Mouse (Mus musculus) midbrain, embryonic 10.5 days (tissue): ENCODE results near the gene Gm32802. TPM values are rescaled to one million over a fixed set of nuclear protein-coding genes. Genes with fewer than 3 reads are reported as not detected.
"Not testable (repeated sequence)": the region's sequence is repeated elsewhere in the genome, so short reads cannot be mapped to it uniquely, and the experiment has no call there.

Experiments used
- DNase-seq: peaks from one replicate; pipeline ENCODE4 v3.0.0-alpha.2; 2017; ENCODE audit warnings: low spot score
- H3K27ac ChIP-seq: fragments of 300-500 bp; sonication (generic); replicated peaks from 2 replicates; pipeline ENCODE4 v1.5.1; 2016; ENCODE audit warnings: mild to moderate bottlenecking
- H3K27me3 ChIP-seq: fragments of 300-500 bp; sonication (generic); 2 replicates; pipeline ENCODE4 v1.6.1; 2016; ENCODE audit warnings: low read depth, mild to moderate bottlenecking; ENCODE audit not compliant: poor library complexity, severe bottlenecking
- H3K36me3 ChIP-seq: fragments of 300-500 bp; sonication (generic); 2 replicates; pipeline ENCODE4 v1.6.1; 2016; ENCODE audit warnings: mild to moderate bottlenecking, moderate library complexity
- H3K4me1 ChIP-seq: fragments of 300-500 bp; sonication (generic); 2 replicates; pipeline ENCODE4 v1.6.1; 2016
- H3K4me3 ChIP-seq: fragments of 300-500 bp; sonication (generic); 2 replicates; pipeline ENCODE4 v1.5.1; 2016; ENCODE audit warnings: mild to moderate bottlenecking, moderate library complexity
- H3K9me3 ChIP-seq: fragments of 300-500 bp; sonication (generic); replicated peaks from 2 replicates; pipeline ENCODE4 v1.6.1; 2016; ENCODE audit warnings: mild to moderate bottlenecking
- WGBS: fragments of 180-500 bp; shearing (Covaris S2); methylation state at CpG from one replicate; pipeline ENCODE4 v1.1.7; 2016; 5-methylcytosine and 5-hydroxymethylcytosine counted together
- polyA plus RNA-seq: library from polyadenylated mRNA; unstranded; fragments of >200 nt; fragmentation: Nextera tagmentation; extraction: Ambion mirVana; gene quantifications from 2 replicates; pipeline ENCODE4 v1.2.1, GENCODE M21; 2016

The Gm32802 gene
- polyA plus RNA-seq, 1 experiment from 2014 or later, result not detected

GRCm38 (mm10) chr10:118302133-118302532 lies 43.6 kb downstream of the Gm32802 start:
- not testable (repeated sequence) for DNase-seq, H3K9me3 ChIP-seq, H3K4me3 ChIP-seq, H3K36me3 ChIP-seq, H3K27me3 ChIP-seq, H3K27ac ChIP-seq, H3K4me1 ChIP-seq
- WGBS, result 38% methylated on average over 2 of the region's 2 CpGs

Other genes with a start within 250 kb of the Gm32802 start
- 53.8 and 56.2 TPM in 2 replicates for gene Mdm1, start 116.9 kb upstream of the Gm32802 start, polyA plus RNA-seq
- 0.10 TPM in 1 of 2 replicates, not detected in the other for gene Il22, start 53.7 kb upstream of the Gm32802 start, polyA plus RNA-seq
- 0.11 TPM in 1 of 2 replicates, not detected in the other for gene Gm32717, start 17.9 kb upstream of the Gm32802 start, polyA plus RNA-seq
- not detected in 2 replicates for gene Iltifb, start 36.4 kb downstream of the Gm32802 start, polyA plus RNA-seq
- gene Gm9040, start 68.3 kb downstream of the Gm32802 start, polyA plus RNA-seq, result not detected in 2 replicates
- not detected in 2 replicates for gene Gm9044, start 73.7 kb downstream of the Gm32802 start, polyA plus RNA-seq
- gene Gm9045, start 79.1 kb downstream of the Gm32802 start, polyA plus RNA-seq, result 0.06 and 0.12 TPM in 2 replicates
- not detected in 2 replicates for gene Gm9046, start 84.6 kb downstream of the Gm32802 start, polyA plus RNA-seq
- gene Gm9048, start 90.0 kb downstream of the Gm32802 start, polyA plus RNA-seq, result not detected in 2 replicates
- gene Gm9049, start 95.4 kb downstream of the Gm32802 start, polyA plus RNA-seq, result 0.06 and 0.12 TPM in 2 replicates
- not detected in 2 replicates for gene Ifng, start 182.4 kb downstream of the Gm32802 start, polyA plus RNA-seq